Mouse (Mus musculus) kidney, embryonic 16.5 days (tissue): Measurements from ENCODE around the gene Blcap. TPM values are rescaled to one million over a fixed set of nuclear protein-coding genes. Genes with fewer than 3 reads are reported as not detected.

Experiments used
- ATAC-seq: fragments of 200-750 bp; cut with Nextera tagmentation; 2 replicates; pipeline ENCODE4 v1.8.0; 2017; ENCODE audit warnings: moderate TSS enrichment; ENCODE audit not compliant: low FRiP score, low TSS enrichment
- H3K27ac ChIP-seq: fragments of 300-500 bp; sonication (generic); 2 replicates; pipeline ENCODE4 v1.5.1; 2014; ENCODE audit warnings: low read length
- H3K27me3 ChIP-seq: fragments of 300-500 bp; sonication (generic); 2 replicates; pipeline ENCODE4 v1.6.1; 2014; ENCODE audit warnings: low read length, control low read depth, mixed read lengths; ENCODE audit not compliant: insufficient read depth
- H3K36me3 ChIP-seq: fragments of 300-500 bp; sonication (generic); 2 replicates; pipeline ENCODE4 v1.6.1; 2014; ENCODE audit warnings: low read length, control low read depth, mixed read lengths; ENCODE audit not compliant: insufficient read depth
- H3K4me1 ChIP-seq: fragments of 300-500 bp; sonication (generic); 2 replicates; pipeline ENCODE4 v1.6.1; 2014; ENCODE audit warnings: low read length, control low read depth, mixed read lengths; ENCODE audit not compliant: insufficient read depth
- H3K4me2 ChIP-seq: fragments of 300-500 bp; sonication (generic); replicated peaks from 2 replicates; pipeline ENCODE4 v1.6.1; 2014; ENCODE audit warnings: low read depth, low read length
- H3K4me3 ChIP-seq: fragments of 300-500 bp; sonication (generic); 2 replicates; pipeline ENCODE4 v1.5.1; 2014; ENCODE audit warnings: mild to moderate bottlenecking, low read length
- H3K9ac ChIP-seq: fragments of 300-500 bp; sonication (generic); replicated peaks from 2 replicates; pipeline ENCODE4 v1.6.1; 2014; ENCODE audit warnings: low read length
- H3K9me3 ChIP-seq: fragments of 300-500 bp; sonication (generic); 2 replicates; pipeline ENCODE4 v1.6.1; 2016; ENCODE audit warnings: low read length, control low read depth
- WGBS: fragments of 180-500 bp; shearing (Covaris S2); extraction: QIAGEN DNeasy Blood & Tissue Kit; methylation state at CpG from one replicate; pipeline ENCODE4 v1.1.7; 2014; 5-methylcytosine and 5-hydroxymethylcytosine counted together
- polyA plus RNA-seq: library from polyadenylated mRNA; unstranded; fragments of >200 nt; fragmentation: Nextera tagmentation; extraction: Ambion mirVana; gene quantifications from 2 replicates; pipeline ENCODE4 v1.2.1, GENCODE M21; 2015

The Blcap gene
- polyA plus RNA-seq, 1 experiment from 2014 or later: 55.8 TPM

DNA sequence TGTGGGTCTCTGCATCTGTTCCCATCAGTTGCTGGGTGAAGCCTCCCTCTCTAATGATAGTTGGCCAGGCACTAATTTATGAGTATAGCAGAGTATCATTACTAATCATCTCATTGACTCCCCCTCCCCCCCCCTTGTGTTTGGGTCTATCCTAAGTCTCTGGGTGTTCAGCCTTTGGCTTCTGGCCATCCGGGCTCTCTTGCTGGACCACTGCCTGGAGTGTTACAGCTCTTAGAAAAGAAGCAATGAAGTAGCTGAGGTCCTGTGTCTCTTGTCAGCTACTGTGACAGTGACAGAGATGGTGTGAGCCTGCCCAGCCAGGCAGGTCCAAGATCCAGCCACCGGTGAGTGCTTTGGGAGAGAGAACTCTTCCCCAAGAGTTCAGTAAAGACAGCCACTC lies 1.7 kb upstream of the Blcap start:
- Histone ChIP-seq H3K4me3 (no peak overlapping the region), H3K27me3 (no peaks in the 10 kb centered on the region), H3K36me3 (no peaks in the 10 kb centered on the region), H3K9ac (no peak overlapping the region), H3K4me1 (no peaks in the 10 kb centered on the region), H3K4me2 (no peak overlapping the region), H3K27ac (no peak overlapping the region), H3K9me3 (no peaks in the 10 kb centered on the region)
- WGBS: 68% methylated on average over 2 of the region's 2 CpGs
- no peak for ATAC-seq

GRCm38 (mm10) chr2:157569796-157570485 lies 1.1 kb downstream of the Blcap start:
- no peaks in the 10 kb centered on the region for H3K9me3 ChIP-seq
- ATAC-seq: no peak
- WGBS: 64% methylated on average over 9 of the region's 9 CpGs

DNA sequence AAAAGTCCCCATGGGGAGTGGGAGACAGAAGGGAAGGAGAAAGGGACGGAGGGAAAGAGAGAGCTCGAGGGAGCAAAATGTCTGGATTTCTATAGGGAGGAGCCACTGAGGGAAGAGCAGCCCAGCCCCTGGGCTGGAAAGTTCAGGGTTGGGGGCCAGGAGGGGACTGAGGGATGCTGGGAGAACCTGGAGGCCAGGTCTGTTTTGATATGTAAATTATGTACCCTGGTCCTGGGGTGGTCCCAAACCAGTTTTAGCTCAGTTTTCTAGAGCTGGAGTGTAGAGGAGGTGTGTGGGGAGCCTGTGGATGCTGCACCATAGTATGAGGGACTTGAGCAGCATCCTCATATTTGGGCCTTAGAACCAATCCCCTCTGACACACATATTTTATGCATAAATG lies 2.2 kb downstream of the Blcap start:
- Histone ChIP-seq H3K4me2 (no peak overlapping the region), H3K9ac (no peak overlapping the region), H3K36me3 (no peaks in the 10 kb centered on the region; the same call in 1 of the 2 replicates), H3K9me3 (no peaks in the 10 kb centered on the region), H3K4me1 (peaks cover 18% of the 10 kb centered on the region), H3K27ac (no peak overlapping the region), H3K4me3 (no peak overlapping the region), H3K27me3 (no peaks in the 10 kb centered on the region)
- 33% methylated on average over 2 of the region's 2 CpGs for WGBS
- ATAC-seq: no peak

More at GRCm38 (mm10) chr2:157569796-157570485, 1.1 kb downstream of the Blcap start:
- H3K4me3 ChIP-seq: no peak overlapping the region
- H3K27ac ChIP-seq: no peak overlapping the region
- no peaks in the 10 kb centered on the region for H3K27me3 ChIP-seq
- no peak overlapping the region for H3K9ac ChIP-seq
- H3K4me2 ChIP-seq: no peak overlapping the region
- H3K36me3 ChIP-seq: no peaks in the 10 kb centered on the region
- H3K4me1 ChIP-seq: peaks cover 13% of the 10 kb centered on the region

GRCm38 (mm10) chr2:157567235-157567961 lies 3.7 kb downstream of the Blcap start:
- 84% methylated on average over 11 of the region's 11 CpGs for WGBS
- Histone ChIP-seq H3K36me3 (peaks cover 8% of the 10 kb centered on the region), H3K9me3 (no peaks in the 10 kb centered on the region; the same call in 1 of the 2 replicates), H3K4me2 (peak overlapping the region; percentile 89), H3K4me1 (peaks cover 18% of the 10 kb centered on the region), H3K4me3 (peak overlapping the region; percentile 95), H3K9ac (peak overlapping the region; percentile 93), H3K27me3 (no peaks in the 10 kb centered on the region), H3K27ac (no peak overlapping the region; the same call in 1 of the 2 replicates)
- no peak for ATAC-seq

DNA sequence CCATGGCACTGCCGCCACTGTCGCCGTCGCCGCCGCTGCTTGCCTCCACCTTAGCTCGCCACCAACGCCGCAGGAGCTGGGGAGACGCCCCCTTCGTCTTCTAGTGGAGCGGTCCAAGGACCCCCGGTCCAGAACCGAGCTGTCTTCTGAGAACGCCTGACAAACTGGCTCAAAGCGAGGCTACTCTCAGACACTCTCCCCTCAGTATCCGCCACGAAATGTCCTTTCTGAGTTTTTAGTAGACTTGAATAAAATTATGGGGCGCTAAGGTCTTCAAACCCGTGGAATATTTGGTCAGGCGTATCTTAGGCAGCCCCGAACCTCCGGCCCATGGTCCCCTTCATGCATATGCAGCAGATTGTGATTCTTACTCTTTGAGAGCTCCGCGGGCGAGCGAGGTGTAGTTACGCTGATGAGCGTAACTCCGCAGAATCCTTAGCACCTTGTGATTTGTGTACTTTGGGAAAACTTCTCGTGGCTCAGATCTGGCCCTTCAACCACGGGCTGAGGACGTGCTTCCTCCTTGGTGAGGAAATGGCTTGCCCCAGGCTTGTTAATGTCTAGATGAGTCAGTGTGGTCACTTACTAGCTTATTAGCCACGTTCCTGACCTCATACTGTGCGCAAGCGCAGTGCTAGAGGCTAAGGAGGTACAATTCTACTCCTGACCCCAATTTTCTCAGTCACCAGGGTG lies 4.7 kb downstream of the Blcap start:
- H3K9me3 ChIP-seq: peaks cover 4% of the 10 kb centered on the region
- under 1% methylated on average over 36 of the region's 36 CpGs for WGBS
- H3K27me3 ChIP-seq: no peaks in the 10 kb centered on the region
- H3K4me2 ChIP-seq: peak overlapping the region; percentile 89
- peak overlapping the region; percentile 93 for H3K9ac ChIP-seq
- peak; percentile 82 for ATAC-seq
- H3K27ac ChIP-seq: peak overlapping the region; percentile 96
- peaks cover 22% of the 10 kb centered on the region for H3K4me1 ChIP-seq
- H3K4me3 ChIP-seq: peak overlapping the region; percentile 95
- peaks cover 18% of the 10 kb centered on the region for H3K36me3 ChIP-seq

GRCm38 (mm10) chr2:157565898-157566259 lies 5.2 kb downstream of the Blcap start:
- peak overlapping the region; percentile 89 for H3K4me2 ChIP-seq
- H3K27ac ChIP-seq: peak overlapping the region; percentile 96
- peaks cover 23% of the 10 kb centered on the region for H3K36me3 ChIP-seq
- under 1% methylated on average over 33 of the region's 35 CpGs for WGBS
- H3K4me1 ChIP-seq: peaks cover 23% of the 10 kb centered on the region
- ATAC-seq: no peak; the same call in 1 of the 2 replicates
- H3K9ac ChIP-seq: peak overlapping the region; percentile 93
- H3K4me3 ChIP-seq: peak overlapping the region; percentile 95
- H3K27me3 ChIP-seq: no peaks in the 10 kb centered on the region
- peaks cover 9% of the 10 kb centered on the region for H3K9me3 ChIP-seq

DNA sequence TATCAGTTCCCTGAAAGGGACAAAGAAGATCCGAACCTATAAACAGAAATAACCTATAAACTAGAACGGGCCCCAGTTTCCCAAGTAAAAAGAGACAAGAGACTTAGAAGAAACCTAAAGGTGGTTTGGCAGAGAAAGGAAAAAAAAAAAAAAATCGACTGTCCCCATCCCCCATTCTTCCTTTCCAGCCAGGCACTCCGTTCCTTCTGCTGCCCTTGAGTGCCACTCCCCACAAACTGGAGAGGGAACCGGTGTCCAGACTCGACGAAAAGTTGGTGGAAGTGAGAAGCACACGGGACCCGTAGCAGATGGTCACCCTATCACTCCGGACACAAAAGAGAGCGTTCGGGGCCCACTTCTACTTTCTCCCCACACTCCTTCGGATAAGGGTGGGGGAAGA lies 5.6 kb downstream of the Blcap start:
- 5% methylated on average over 13 of the region's 13 CpGs for WGBS
- peaks cover 23% of the 10 kb centered on the region for H3K4me1 ChIP-seq
- H3K27ac ChIP-seq: peak overlapping the region; percentile 96; the same call in 1 of the 2 replicates
- no peak for ATAC-seq
- peak overlapping the region; percentile 95 for H3K4me3 ChIP-seq
- peak overlapping the region; percentile 89 for H3K4me2 ChIP-seq
- peaks cover 23% of the 10 kb centered on the region for H3K36me3 ChIP-seq
- H3K9me3 ChIP-seq: peaks cover 9% of the 10 kb centered on the region
- H3K9ac ChIP-seq: peak overlapping the region; percentile 93
- no peaks in the 10 kb centered on the region for H3K27me3 ChIP-seq

DNA sequence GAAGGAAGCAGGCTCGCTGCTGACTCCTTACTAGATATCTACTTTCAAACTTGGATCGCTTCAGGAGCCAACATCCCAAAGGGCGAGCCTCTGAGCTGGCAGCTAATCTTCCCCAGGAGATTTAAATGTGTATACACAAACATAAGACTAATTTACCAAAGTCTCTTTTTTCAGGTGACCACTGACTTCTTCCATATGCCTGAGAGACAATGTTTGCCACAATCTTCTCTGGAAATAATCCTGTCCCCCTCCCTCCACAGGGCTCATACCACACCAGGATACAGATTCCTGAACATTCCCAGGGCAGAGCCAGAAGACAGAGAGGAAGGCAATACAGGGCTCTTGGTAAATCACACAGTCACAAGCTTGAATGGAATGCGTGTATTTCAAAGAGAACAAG lies 6.4 kb downstream of the Blcap start:
- H3K4me2 ChIP-seq: peak overlapping the region; percentile 89; the same call in 1 of the 2 replicates
- H3K27me3 ChIP-seq: no peaks in the 10 kb centered on the region
- peaks cover 31% of the 10 kb centered on the region for H3K36me3 ChIP-seq
- no peak overlapping the region for H3K27ac ChIP-seq
- WGBS: 76% methylated on average over 4 of the region's 4 CpGs
- peaks cover 16% of the 10 kb centered on the region for H3K9me3 ChIP-seq
- H3K4me1 ChIP-seq: peaks cover 23% of the 10 kb centered on the region
- H3K4me3 ChIP-seq: peak overlapping the region; percentile 95; the same call in 1 of the 2 replicates
- no peak for ATAC-seq
- 0 out of 2 replicates have a peak overlapping the region, but pooled peaks have one; percentile 93 for H3K9ac ChIP-seq

GRCm38 (mm10) chr2:157563031-157563430 lies 8.0 kb downstream of the Blcap start:
- WGBS: 59% methylated on average over 2 of the region's 2 CpGs
- ATAC-seq: no peak
- no peak overlapping the region for H3K9ac ChIP-seq

More at GRCm38 (mm10) chr2:157563031-157563430, 8.0 kb downstream of the Blcap start:
- no peak overlapping the region for H3K4me3 ChIP-seq
- peaks cover 32% of the 10 kb centered on the region for H3K9me3 ChIP-seq
- peaks cover 23% of the 10 kb centered on the region for H3K4me1 ChIP-seq
- H3K27me3 ChIP-seq: no peaks in the 10 kb centered on the region
- H3K36me3 ChIP-seq: peaks cover 45% of the 10 kb centered on the region
- no peak overlapping the region for H3K4me2 ChIP-seq
- no peak overlapping the region for H3K27ac ChIP-seq
